Mouse (Mus musculus) v-Abl transformed pro-B cells (cell line): ENCODE data around the gene Gm16434.
"Not testable (repeated sequence)": the region's sequence is repeated elsewhere in the genome, so short reads cannot be mapped to it uniquely, and the experiment has no call there.

ENCODE experiments used
- in situ Hi-C, 2 experiments: fragments of 400-800 bp; cut with MboI; formaldehyde crosslinking; loops; one replicate each; pipeline ENCODE4 v1.15.1; 2025; ENCODE audit not compliant: unreplicated experiment in 2 of 2

Gm16434 gene

DNA sequence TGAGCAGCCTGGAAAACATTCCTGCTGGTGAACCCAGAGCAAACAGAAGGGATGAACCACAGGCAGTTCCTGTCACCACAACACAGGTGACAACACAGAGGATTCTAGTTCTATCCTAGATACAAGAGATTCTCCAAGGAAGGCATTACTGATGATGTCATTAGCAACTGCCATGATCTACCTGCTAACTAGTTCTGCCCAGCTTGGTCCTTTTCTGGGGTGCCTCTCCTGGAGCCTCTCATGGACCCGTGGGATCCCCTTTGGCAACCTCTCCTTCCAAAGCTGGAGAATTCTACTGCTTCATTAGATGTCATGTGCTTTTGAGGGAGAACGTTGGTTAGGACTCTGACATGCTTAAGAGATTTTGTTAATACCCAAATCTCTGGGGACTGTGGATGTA lies at the start of gene Gm16434:
Gene Gm16434 (minus strand): TSS at position 101 of the 400 bp plus-strand sequence.
- in situ Hi-C loops: not testable (repeated sequence)

DNA sequence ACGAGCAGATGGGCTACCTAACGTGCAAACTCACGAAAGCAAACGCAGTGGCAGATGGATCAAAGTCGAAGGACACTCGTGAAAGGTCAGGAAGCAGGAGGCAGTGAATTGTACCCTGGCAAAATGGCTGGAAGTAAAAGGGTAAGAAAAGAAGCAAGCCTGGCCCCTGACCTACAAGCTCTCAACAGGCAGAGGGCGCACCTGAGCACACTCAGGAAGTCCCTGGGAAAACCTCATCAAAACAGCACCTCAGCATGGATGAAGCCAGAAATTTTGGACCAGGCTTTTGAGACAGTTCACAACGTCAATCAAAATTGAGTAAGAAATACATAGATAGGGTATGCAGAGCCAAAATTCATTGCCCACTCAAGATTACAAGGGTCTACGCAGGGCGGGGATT lies 49.2 kb upstream of the Gm16434 start:
- in situ Hi-C loops: not testable (repeated sequence)

DNA sequence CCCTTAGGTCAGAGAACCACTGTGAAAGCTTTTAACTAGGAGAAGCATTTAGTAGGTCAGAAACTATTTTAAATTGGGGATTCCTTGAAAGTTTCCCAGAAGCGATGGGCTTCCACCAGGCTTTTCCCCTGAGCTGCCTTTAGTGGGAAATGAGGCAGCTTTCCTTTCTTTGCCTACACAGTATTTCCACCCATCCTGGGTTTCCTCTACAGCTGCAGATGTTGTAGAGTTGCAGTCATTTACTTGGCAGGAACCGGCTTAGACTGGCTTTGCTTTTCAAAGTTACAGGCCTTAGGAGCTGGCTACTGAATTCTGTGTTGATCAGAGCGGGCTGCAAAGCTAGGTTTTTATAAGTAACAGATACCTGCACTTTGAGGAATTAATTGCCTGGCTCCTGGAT lies 5.7 kb upstream of the Gm16434 start:
- in situ Hi-C loops: not testable (repeated sequence)

GRCm38 (mm10) chr14:7174483-7174971 lies 19.8 kb downstream of the Gm16434 start, which contains the start of gene Gm3512:
Gm3512 (minus strand) TSS chr14:7174533.
- in situ Hi-C loops: not testable (repeated sequence)
